Mouse (Mus musculus): Measurements from ENCODE around the gene Vsx2.
A peak's percentile ranks its signal among the peaks of the same experiment; 100 is the strongest.

DNA sequence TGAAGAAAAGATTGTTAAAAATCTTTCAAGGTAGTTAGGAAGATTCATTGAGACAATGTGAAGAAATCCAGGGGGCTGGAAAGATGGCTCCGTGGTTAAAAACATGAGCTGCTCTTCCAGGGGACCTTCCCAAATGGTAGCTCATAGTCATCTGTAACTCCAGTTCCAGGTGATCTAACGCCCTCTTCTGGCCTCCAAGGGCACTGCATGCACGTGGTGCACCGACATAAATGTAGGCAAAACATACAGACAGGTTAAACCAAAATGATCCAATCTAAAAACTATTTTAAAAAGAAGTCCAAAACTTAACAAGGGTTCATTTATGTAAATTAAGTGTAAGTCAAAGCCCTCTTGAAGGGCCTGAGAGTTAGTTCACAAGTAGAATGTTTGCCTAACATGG lies 7.0 kb upstream of the Vsx2 start:
- no peak for TF ChIP-seq ZC3H11A (IDR thresholded peaks at IDR 0.05; ENCODE audit: low read depth, low read length)
- TF ChIP-seq HCFC1 (IDR thresholded peaks at IDR 0.05; ENCODE audit: low read depth, low read length), result no peak
- peak; percentile 41 to 54; a peak in 3 of 4 replicates for TF ChIP-seq CTCF (conservative IDR thresholded peaks at IDR 0.05 in 1 of 2, IDR thresholded peaks at IDR 0.05 in 1 of 2; ENCODE audit: low read depth in 2 of 2, low read length in 2 of 2)
- no peak for TF ChIP-seq POLR2A (IDR thresholded peaks at IDR 0.05; ENCODE audit: low read depth, low read length)
- no peak for TF ChIP-seq TBP (conservative IDR thresholded peaks at IDR 0.05; ENCODE audit: low read depth, low read length)
- TF ChIP-seq SMC3 (IDR thresholded peaks at IDR 0.05; ENCODE audit: low read depth, low read length), result no peak
